Mouse (Mus musculus): ENCODE measurements around the gene Tgfbi. TPM values are rescaled to one million over a fixed set of nuclear protein-coding genes. Genes with fewer than 3 reads are reported as not detected.

Tgfbi gene
- polyA plus RNA-seq, 1 experiment from 2014 or later = 48.2 TPM

GRCm38 (mm10) chr13:56591939-56592338 is 17.4 kb upstream of the Tgfbi start:
- H3K9ac ChIP-seq (ENCODE audit: low read length) = no peak overlapping the region
- H3K4me3 ChIP-seq (ENCODE audit: low read depth, low read length) = no peak overlapping the region
- no peaks in the 10 kb centered on the region for H3K36me3 ChIP-seq (ENCODE audit: control insufficient read depth, insufficient read depth, low read length)
- 68% methylated on average over 2 of the region's 2 CpGs for WGBS
- H3K9me3 ChIP-seq (ENCODE audit: control insufficient read depth, low read length) = no peaks in the 10 kb centered on the region
- no peak overlapping the region for H3K27ac ChIP-seq (replicated peaks; ENCODE audit: low read depth, low read length)
- H3K27me3 ChIP-seq (ENCODE audit: control insufficient read depth, insufficient read depth, low read length) = no peaks in the 10 kb centered on the region
- H3K4me1 ChIP-seq (ENCODE audit: control insufficient read depth, insufficient read depth, low read length) = no peaks in the 10 kb centered on the region
- no peak overlapping the region for H3K4me2 ChIP-seq (ENCODE audit: low read depth, severe bottlenecking)
- ATAC-seq (ENCODE audit: insufficient number of reproducible peaks, low FRiP score, low TSS enrichment, low read depth) (no peak), DNase-seq (ENCODE audit: low spot score) (no peak)

GRCm38 (mm10) chr13:56593196-56593595 is 16.1 kb upstream of the Tgfbi start:
- Histone ChIP-seq H3K27ac (replicated peaks; ENCODE audit: low read depth, low read length) (no peak overlapping the region), H3K4me1 (ENCODE audit: control insufficient read depth, insufficient read depth, low read length) (no peaks in the 10 kb centered on the region)
- 92% methylated on average over 5 of the region's 5 CpGs for WGBS

GRCm38 (mm10) chr13:56593961-56594391 is 15.3 kb upstream of the Tgfbi start:
- no peak for DNase-seq (ENCODE audit: low spot score)
- Histone ChIP-seq H3K9me3 (ENCODE audit: control insufficient read depth, low read length) (no peaks in the 10 kb centered on the region), H3K27me3 (ENCODE audit: control insufficient read depth, insufficient read depth, low read length) (no peaks in the 10 kb centered on the region), H3K27ac (replicated peaks; ENCODE audit: low read depth, low read length) (no peak overlapping the region), H3K4me2 (ENCODE audit: low read depth, severe bottlenecking) (no peak overlapping the region), H3K4me1 (ENCODE audit: control insufficient read depth, insufficient read depth, low read length) (no peaks in the 10 kb centered on the region), H3K36me3 (ENCODE audit: control insufficient read depth, insufficient read depth, low read length) (no peaks in the 10 kb centered on the region), H3K9ac (ENCODE audit: low read length) (no peak overlapping the region), H3K4me3 (ENCODE audit: low read depth, low read length) (no peak overlapping the region)
- 80% methylated on average over 7 of the region's 7 CpGs for WGBS
- no peak for ATAC-seq (ENCODE audit: insufficient number of reproducible peaks, low FRiP score, low TSS enrichment, low read depth)

More at GRCm38 (mm10) chr13:56593196-56593595, 16.1 kb upstream of the Tgfbi start:
- DNase-seq (ENCODE audit: low spot score) = no peak
- H3K36me3 ChIP-seq (ENCODE audit: control insufficient read depth, insufficient read depth, low read length) = no peaks in the 10 kb centered on the region
- no peak overlapping the region for H3K4me3 ChIP-seq (ENCODE audit: low read depth, low read length)
- ATAC-seq (ENCODE audit: insufficient number of reproducible peaks, low FRiP score, low TSS enrichment, low read depth) = no peak
- no peak overlapping the region for H3K4me2 ChIP-seq (ENCODE audit: low read depth, severe bottlenecking)
- no peak overlapping the region for H3K9ac ChIP-seq (ENCODE audit: low read length)
- H3K9me3 ChIP-seq (ENCODE audit: control insufficient read depth, low read length) = no peaks in the 10 kb centered on the region
- no peaks in the 10 kb centered on the region for H3K27me3 ChIP-seq (ENCODE audit: control insufficient read depth, insufficient read depth, low read length)

- Histone ChIP-seq H3K4me3 (ENCODE audit: low read depth, low read length) (no peak overlapping the region), H3K27ac (replicated peaks; ENCODE audit: low read depth, low read length) (no peak overlapping the region), H3K27me3 (ENCODE audit: control insufficient read depth, insufficient read depth, low read length) (no peaks in the 10 kb centered on the region), H3K9me3 (ENCODE audit: control insufficient read depth, low read length) (no peaks in the 10 kb centered on the region), H3K4me2 (ENCODE audit: low read depth, severe bottlenecking) (no peak overlapping the region), H3K9ac (ENCODE audit: low read length) (no peak overlapping the region), H3K36me3 (ENCODE audit: control insufficient read depth, insufficient read depth, low read length) (no peaks in the 10 kb centered on the region), H3K4me1 (ENCODE audit: control insufficient read depth, insufficient read depth, low read length) (peaks cover 6% of the 10 kb centered on the region)
- DNase-seq (ENCODE audit: low spot score) (no peak), ATAC-seq (ENCODE audit: insufficient number of reproducible peaks, low FRiP score, low TSS enrichment, low read depth) (no peak)
- WGBS = 71% methylated on average over 8 of the region's 8 CpGs
Observed at GRCm38 (mm10) chr13:56595246-56595645, 14.1 kb upstream of the Tgfbi start.

- H3K36me3 ChIP-seq (ENCODE audit: control insufficient read depth, insufficient read depth, low read length) = no peaks in the 10 kb centered on the region
- H3K4me1 ChIP-seq (ENCODE audit: control insufficient read depth, insufficient read depth, low read length) = peaks cover 24% of the 10 kb centered on the region
- no peak for DNase-seq (ENCODE audit: low spot score)
- no peak for ATAC-seq (ENCODE audit: insufficient number of reproducible peaks, low FRiP score, low TSS enrichment, low read depth)
- H3K4me3 ChIP-seq (ENCODE audit: low read depth, low read length) = no peak overlapping the region
- 86% methylated on average over 4 of the region's 4 CpGs for WGBS
- H3K4me2 ChIP-seq (ENCODE audit: low read depth, severe bottlenecking) = no peak overlapping the region
- H3K9ac ChIP-seq (ENCODE audit: low read length) = no peak overlapping the region
- no peaks in the 10 kb centered on the region for H3K9me3 ChIP-seq (ENCODE audit: control insufficient read depth, low read length)
- H3K27ac ChIP-seq (replicated peaks; ENCODE audit: low read depth, low read length) = no peak overlapping the region
- H3K27me3 ChIP-seq (ENCODE audit: control insufficient read depth, insufficient read depth, low read length) = no peaks in the 10 kb centered on the region
Observed at GRCm38 (mm10) chr13:56597296-56597695, 12.0 kb upstream of the Tgfbi start.

GRCm38 (mm10) chr13:56597831-56598612 is 11.3 kb upstream of the Tgfbi start:
- WGBS = 79% methylated on average over 12 of the region's 12 CpGs
- H3K4me3 ChIP-seq (ENCODE audit: low read depth, low read length) = no peak overlapping the region
- no peak for DNase-seq (ENCODE audit: low spot score)
- peaks cover 25% of the 10 kb centered on the region for H3K4me1 ChIP-seq (ENCODE audit: control insufficient read depth, insufficient read depth, low read length)
- H3K36me3 ChIP-seq (ENCODE audit: control insufficient read depth, insufficient read depth, low read length) = no peaks in the 10 kb centered on the region
- H3K27me3 ChIP-seq (ENCODE audit: control insufficient read depth, insufficient read depth, low read length) = no peaks in the 10 kb centered on the region
- no peak overlapping the region for H3K9ac ChIP-seq (ENCODE audit: low read length)
- H3K4me2 ChIP-seq (ENCODE audit: low read depth, severe bottlenecking) = no peak overlapping the region
- no peaks in the 10 kb centered on the region for H3K9me3 ChIP-seq (ENCODE audit: control insufficient read depth, low read length)
- no peak overlapping the region for H3K27ac ChIP-seq (replicated peaks; ENCODE audit: low read depth, low read length)
- no peak for ATAC-seq (ENCODE audit: insufficient number of reproducible peaks, low FRiP score, low TSS enrichment, low read depth)

GRCm38 (mm10) chr13:56599511-56599910 is 9.8 kb upstream of the Tgfbi start:
- DNase-seq (ENCODE audit: low spot score) = no peak
- Histone ChIP-seq H3K36me3 (ENCODE audit: control insufficient read depth, insufficient read depth, low read length) (no peaks in the 10 kb centered on the region), H3K4me1 (ENCODE audit: control insufficient read depth, insufficient read depth, low read length) (peaks cover 27% of the 10 kb centered on the region), H3K9me3 (ENCODE audit: control insufficient read depth, low read length) (no peaks in the 10 kb centered on the region), H3K27ac (replicated peaks; ENCODE audit: low read depth, low read length) (peak overlapping the region; percentile 95), H3K4me2 (ENCODE audit: low read depth, severe bottlenecking) (no peak overlapping the region), H3K4me3 (ENCODE audit: low read depth, low read length) (no peak overlapping the region), H3K9ac (ENCODE audit: low read length) (no peak overlapping the region), H3K27me3 (ENCODE audit: control insufficient read depth, insufficient read depth, low read length) (no peaks in the 10 kb centered on the region)
- WGBS = 92% methylated on average over 2 of the region's 2 CpGs
- ATAC-seq (ENCODE audit: insufficient number of reproducible peaks, low FRiP score, low TSS enrichment, low read depth) = no peak

- H3K27ac ChIP-seq (replicated peaks; ENCODE audit: low read depth, low read length) = peak overlapping the region; percentile 95
- DNase-seq (ENCODE audit: low spot score) (peak; percentile 81), ATAC-seq (ENCODE audit: insufficient number of reproducible peaks, low FRiP score, low TSS enrichment, low read depth) (peak; percentile 69; the same call in 1 of the 2 replicates)
- no peak overlapping the region for H3K4me3 ChIP-seq (ENCODE audit: low read depth, low read length)
- WGBS = 25% methylated on average over 10 of the region's 10 CpGs
- H3K4me1 ChIP-seq (ENCODE audit: control insufficient read depth, insufficient read depth, low read length) = peaks cover 27% of the 10 kb centered on the region
- no peaks in the 10 kb centered on the region for H3K36me3 ChIP-seq (ENCODE audit: control insufficient read depth, insufficient read depth, low read length)
- H3K9me3 ChIP-seq (ENCODE audit: control insufficient read depth, low read length) = no peaks in the 10 kb centered on the region
- no peak overlapping the region for H3K9ac ChIP-seq (ENCODE audit: low read length)
- H3K4me2 ChIP-seq (ENCODE audit: low read depth, severe bottlenecking) = 0 out of 2 replicates have a peak overlapping the region, but pooled peaks have one; percentile 12
- no peaks in the 10 kb centered on the region for H3K27me3 ChIP-seq (ENCODE audit: control insufficient read depth, insufficient read depth, low read length)
Observed at GRCm38 (mm10) chr13:56600216-56600890, 9.0 kb upstream of the Tgfbi start.

Measured in limb, embryonic 11.5 days (tissue).